Mouse (Mus musculus) hindbrain, embryonic 11.5 days (tissue): Measurements from ENCODE around the gene Ttc37. TPM values are rescaled to one million over a fixed set of nuclear protein-coding genes. Genes with fewer than 3 reads are reported as not detected.

Experiments used
- ATAC-seq: fragments of 200-750 bp; cut with Nextera tagmentation; 2 replicates; pipeline ENCODE4 v1.8.0; 2017; ENCODE audit warnings: mild to moderate bottlenecking, moderate TSS enrichment, moderate library complexity; ENCODE audit not compliant: low FRiP score
- DNase-seq: peaks from one replicate; pipeline ENCODE4 v3.0.0-alpha.2; 2015; ENCODE audit warnings: low spot score
- H3K27ac ChIP-seq: fragments of 300-500 bp; sonication (generic); 2 replicates; pipeline ENCODE4 v1.5.1; 2014; ENCODE audit warnings: mild to moderate bottlenecking, low read depth, low read length
- H3K27me3 ChIP-seq: fragments of 300-500 bp; sonication (generic); 2 replicates; pipeline ENCODE4 v1.6.1; 2014; ENCODE audit warnings: mild to moderate bottlenecking, low read length, moderate library complexity, mixed read lengths; ENCODE audit not compliant: control insufficient read depth, insufficient read depth
- H3K36me3 ChIP-seq: fragments of 300-500 bp; sonication (generic); 2 replicates; pipeline ENCODE4 v1.6.1; 2014; ENCODE audit warnings: mild to moderate bottlenecking, low read length, moderate library complexity, mixed read lengths; ENCODE audit not compliant: control insufficient read depth, insufficient read depth
- H3K4me1 ChIP-seq: fragments of 300-500 bp; sonication (generic); replicated peaks from 2 replicates; pipeline ENCODE4 v1.6.1; 2014; ENCODE audit warnings: low read length, mixed read lengths; ENCODE audit not compliant: control insufficient read depth, insufficient read depth
- H3K4me2 ChIP-seq: fragments of 300-500 bp; sonication (generic); replicated peaks from 2 replicates; pipeline ENCODE4 v1.6.1; 2014; ENCODE audit warnings: mild to moderate bottlenecking, low read depth, low read length
- H3K4me3 ChIP-seq: fragments of 300-500 bp; sonication (generic); 2 replicates; pipeline ENCODE4 v1.5.1; 2014; ENCODE audit warnings: low read depth, low read length
- H3K9ac ChIP-seq: fragments of 300-500 bp; sonication (generic); 2 replicates; pipeline ENCODE4 v1.6.1; 2014; ENCODE audit warnings: low read depth, low read length
- H3K9me3 ChIP-seq: fragments of 300-500 bp; sonication (generic); 2 replicates; pipeline ENCODE4 v1.6.1; 2016; ENCODE audit warnings: low read length; ENCODE audit not compliant: control insufficient read depth
- WGBS: fragments of 180-500 bp; shearing (Covaris S2); extraction: QIAGEN DNeasy Blood & Tissue Kit; methylation state at CpG from one replicate; pipeline ENCODE4 v1.1.7; 2014; 5-methylcytosine and 5-hydroxymethylcytosine counted together
- polyA plus RNA-seq: library from polyadenylated mRNA; unstranded; fragments of >200 nt; fragmentation: Nextera tagmentation; extraction: Ambion mirVana; gene quantifications from 2 replicates; pipeline ENCODE4 v1.2.1, GENCODE M21; 2014

The Ttc37 gene
- 17.4 and 20.1 TPM in 2 replicates for polyA plus RNA-seq

- H3K36me3 ChIP-seq = no peaks in the 10 kb centered on the region
- H3K4me2 ChIP-seq = peak within 1 kb of the TSS; percentile 64
- H3K27me3 ChIP-seq = no peaks in the 10 kb centered on the region
- 2% methylated on average over 34 of the region's 34 CpGs for WGBS
- ATAC-seq = peak; percentile 96
- DNase-seq = peak; percentile 96
- H3K4me1 ChIP-seq = no peaks in the 10 kb centered on the region
- peak within 1 kb of the TSS; percentile 67 for H3K9ac ChIP-seq
- peak within 1 kb of the TSS; percentile 65 for H3K4me3 ChIP-seq
- H3K9me3 ChIP-seq = no peaks in the 10 kb centered on the region
- peak within 1 kb of the TSS; percentile 42; the same call in 1 of the 2 replicates for H3K27ac ChIP-seq
These were observed at the start of gene Ttc37, which contains the start of gene Arsk for GRCm38 (mm10) chr13:76098493-76099303. Gene Ttc37, plus strand, starts transcription at chr13:76098734. Gene Arsk, minus strand, starts transcription at chr13:76098660.

GRCm38 (mm10) chr13:76055391-76056232 is 42.9 kb upstream of the Ttc37 start:
- no peaks in the 10 kb centered on the region for H3K36me3 ChIP-seq
- peak overlapping the region; percentile 99 for H3K4me2 ChIP-seq
- ATAC-seq = peak; percentile 59
- peak overlapping the region; percentile 53; the same call in 1 of the 2 replicates for H3K9ac ChIP-seq
- H3K27ac ChIP-seq = no peak overlapping the region
- H3K27me3 ChIP-seq = peaks cover 20% of the 10 kb centered on the region
- H3K9me3 ChIP-seq = no peaks in the 10 kb centered on the region
- H3K4me1 ChIP-seq = no peaks in the 10 kb centered on the region; the same call in 1 of the 2 replicates
- DNase-seq = peak; percentile 56
- WGBS = under 1% methylated on average over 59 of the region's 59 CpGs
- peak overlapping the region; percentile 52 for H3K4me3 ChIP-seq

- peak; percentile 94 for ATAC-seq
- peak overlapping the region; percentile 53; the same call in 1 of the 2 replicates for H3K9ac ChIP-seq
- WGBS = under 1% methylated on average over 34 of the region's 34 CpGs
These were observed 42.2 kb upstream of the Ttc37 start for GRCm38 (mm10) chr13:76056261-76056724.

GRCm38 (mm10) chr13:76056896-76057266 is 41.7 kb upstream of the Ttc37 start, which contains the start of gene Gpr150:
Gene Gpr150, minus strand, starts transcription at chr13:76056996.
- peak within 1 kb of the TSS; percentile 53; the same call in 1 of the 2 replicates for H3K9ac ChIP-seq
- H3K27ac ChIP-seq = no peak within 1 kb of the TSS
- H3K4me1 ChIP-seq = no peaks in the 10 kb centered on the region; the same call in 1 of the 2 replicates
- H3K9me3 ChIP-seq = no peaks in the 10 kb centered on the region
- H3K36me3 ChIP-seq = no peaks in the 10 kb centered on the region
- DNase-seq (no peak), ATAC-seq (no peak; the same call in 1 of the 2 replicates)
- 18% methylated on average over 10 of the region's 10 CpGs for WGBS
- H3K4me3 ChIP-seq = peak within 1 kb of the TSS; percentile 52
- H3K27me3 ChIP-seq = peaks cover 20% of the 10 kb centered on the region
- H3K4me2 ChIP-seq = peak within 1 kb of the TSS; percentile 99

More at GRCm38 (mm10) chr13:76056261-76056724, 42.2 kb upstream of the Ttc37 start:
- Histone ChIP-seq H3K4me3 (peak overlapping the region; percentile 52), H3K4me2 (peak overlapping the region; percentile 99), H3K4me1 (no peaks in the 10 kb centered on the region; the same call in 1 of the 2 replicates), H3K27me3 (peaks cover 20% of the 10 kb centered on the region), H3K36me3 (no peaks in the 10 kb centered on the region), H3K27ac (no peak overlapping the region), H3K9me3 (no peaks in the 10 kb centered on the region)
- DNase-seq = peak; percentile 81

- Histone ChIP-seq H3K4me2 (no peak overlapping the region), H3K27me3 (peaks cover 20% of the 10 kb centered on the region)
- ATAC-seq = no peak
These were observed 41.1 kb upstream of the Ttc37 start for GRCm38 (mm10) chr13:76057267-76058069.

GRCm38 (mm10) chr13:76059591-76059990 is 38.9 kb upstream of the Ttc37 start:
- DNase-seq = no peak
- Histone ChIP-seq H3K4me3 (no peak overlapping the region), H3K4me2 (no peak overlapping the region), H3K27ac (no peak overlapping the region), H3K9me3 (no peaks in the 10 kb centered on the region), H3K9ac (no peak overlapping the region), H3K27me3 (peaks cover 17% of the 10 kb centered on the region), H3K36me3 (no peaks in the 10 kb centered on the region), H3K4me1 (no peaks in the 10 kb centered on the region; the same call in 1 of the 2 replicates)
- 94% methylated on average over 4 of the region's 4 CpGs for WGBS
- ATAC-seq = no peak

More at GRCm38 (mm10) chr13:76057267-76058069, 41.1 kb upstream of the Ttc37 start:
- no peak for DNase-seq
- Histone ChIP-seq H3K9ac (no peak overlapping the region), H3K4me3 (no peak overlapping the region), H3K4me1 (no peaks in the 10 kb centered on the region; the same call in 1 of the 2 replicates), H3K36me3 (no peaks in the 10 kb centered on the region), H3K9me3 (no peaks in the 10 kb centered on the region), H3K27ac (no peak overlapping the region)
- WGBS = 70% methylated on average over 10 of the region's 10 CpGs

GRCm38 (mm10) chr13:76062126-76062525 is 36.4 kb upstream of the Ttc37 start:
- peaks cover 4% of the 10 kb centered on the region; the same call in 1 of the 2 replicates for H3K27me3 ChIP-seq
- H3K36me3 ChIP-seq = no peaks in the 10 kb centered on the region
- H3K4me1 ChIP-seq = no peaks in the 10 kb centered on the region
- H3K4me2 ChIP-seq = no peak overlapping the region
- H3K9ac ChIP-seq = no peak overlapping the region
- H3K4me3 ChIP-seq = no peak overlapping the region
- no peak overlapping the region for H3K27ac ChIP-seq
- H3K9me3 ChIP-seq = no peaks in the 10 kb centered on the region
- WGBS = 93% methylated on average over 3 of the region's 3 CpGs
- no peak for DNase-seq
- ATAC-seq = no peak
